Mouse (Mus musculus): Measurements from ENCODE around the gene Gm10424.
"Not testable (repeated sequence)": the region's sequence is repeated elsewhere in the genome, so short reads cannot be mapped to it uniquely, and the experiment has no call there.

DNA sequence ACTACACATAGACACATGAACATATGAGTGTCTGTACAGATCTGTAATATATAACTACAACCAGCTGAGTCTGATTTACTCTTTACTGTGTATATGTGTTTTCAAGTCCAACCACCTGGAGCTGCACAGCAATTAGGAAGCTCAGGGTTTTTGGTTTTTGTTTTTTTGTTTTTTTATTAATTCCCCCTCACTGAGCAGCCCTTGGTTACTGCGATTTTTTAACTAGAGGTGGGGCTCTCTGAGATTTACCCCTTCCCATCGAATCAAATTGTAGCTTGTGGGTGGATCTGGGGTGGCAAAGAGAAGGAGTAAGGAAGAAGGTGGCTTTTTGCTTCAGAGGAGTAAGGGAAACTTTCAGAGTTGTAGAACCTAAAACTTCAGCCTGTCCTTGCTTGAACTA is 33.0 kb upstream of the Gm10424 start, which contains the start of gene Gm3259:
- not testable (repeated sequence) for TF ChIP-seq CTCF (IDR thresholded peaks at IDR 0.05; ENCODE audit: borderline replicate concordance, extremely low read depth, insufficient read depth, insufficient read length); POLR2A (IDR thresholded peaks at IDR 0.05; ENCODE audit: borderline replicate concordance, extremely low read depth, insufficient read depth, insufficient read length, poor library complexity, severe bottlenecking)
